Mouse (Mus musculus) lung, adult 2 months (tissue): ENCODE measurements around the gene 4933424G06Rik.

Source experiments
- CTCF ChIP-seq: fragments of 200-500 bp; IDR thresholded peaks from 2 replicates; pipeline ENCODE4 v1.5.1; 2011; ENCODE audit warnings: mild to moderate bottlenecking, low read length, control low read depth; ENCODE audit not compliant: insufficient read depth
- POLR2A ChIP-seq: fragments of 200-500 bp; IDR thresholded peaks from 2 replicates; pipeline ENCODE4 v1.6.1; 2011; ENCODE audit warnings: low read depth, mild to moderate bottlenecking, control low read depth, low read length, borderline replicate concordance; ENCODE audit errors: extremely low read depth

GRCm38 (mm10) chr1:36665934-36666333 is 44.0 kb upstream of the 4933424G06Rik start:
- TF ChIP-seq CTCF (no peak), POLR2A (no peak)
